Mouse (Mus musculus) liver (tissue): ENCODE results near the gene Slc22a2.
A peak's percentile ranks its signal among the peaks of the same experiment; 100 is the strongest.
"Not testable (repeated sequence)": the region's sequence is repeated elsewhere in the genome, so short reads cannot be mapped to it uniquely, and the experiment has no call there.

ENCODE experiments used
- DNase-seq: peaks from one replicate; pipeline ENCODE4 v3.0.0-alpha.2; 2020; ENCODE audit warnings: mixed read lengths

Gene Slc22a2

DNA sequence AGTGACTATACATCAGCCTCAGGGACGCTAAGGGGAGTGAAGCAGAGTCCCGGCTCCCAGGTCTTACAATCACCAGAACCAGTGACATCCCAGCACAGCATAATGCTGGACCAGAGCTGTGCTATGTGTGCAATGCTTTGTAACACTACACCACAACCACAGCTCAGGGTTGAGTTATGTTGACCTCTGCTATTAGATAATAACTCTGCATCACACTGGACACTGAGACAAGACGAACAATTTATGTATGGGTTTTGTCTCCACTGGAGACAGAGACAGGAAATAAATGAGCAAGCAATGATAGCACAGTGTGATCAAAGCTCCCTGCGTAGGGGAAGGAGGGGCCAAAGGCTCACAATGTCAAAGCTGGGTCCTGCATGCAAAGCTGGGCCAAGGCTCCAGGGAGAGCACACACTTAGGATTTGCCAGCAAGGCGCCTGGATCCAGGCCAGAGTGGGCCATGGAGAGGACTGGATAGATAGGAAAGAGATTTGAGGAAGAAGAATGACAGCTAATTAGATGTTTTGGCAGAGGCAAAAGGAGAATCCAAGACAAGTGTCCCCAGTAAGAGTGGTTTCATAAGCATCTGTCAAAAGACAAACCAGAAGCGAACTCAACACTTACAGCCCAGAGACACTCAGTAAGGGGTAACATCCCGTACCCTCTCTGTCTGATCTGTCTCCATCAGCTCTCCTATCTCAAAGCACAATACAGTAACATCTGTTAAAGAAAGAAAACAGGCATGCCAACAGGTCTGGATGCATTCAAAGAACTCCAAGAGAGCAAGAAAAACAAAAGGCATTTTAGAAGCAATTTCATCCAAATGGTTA is 48.1 kb downstream of the Slc22a2 start:
- peak; percentile 36 for DNase-seq

DNA sequence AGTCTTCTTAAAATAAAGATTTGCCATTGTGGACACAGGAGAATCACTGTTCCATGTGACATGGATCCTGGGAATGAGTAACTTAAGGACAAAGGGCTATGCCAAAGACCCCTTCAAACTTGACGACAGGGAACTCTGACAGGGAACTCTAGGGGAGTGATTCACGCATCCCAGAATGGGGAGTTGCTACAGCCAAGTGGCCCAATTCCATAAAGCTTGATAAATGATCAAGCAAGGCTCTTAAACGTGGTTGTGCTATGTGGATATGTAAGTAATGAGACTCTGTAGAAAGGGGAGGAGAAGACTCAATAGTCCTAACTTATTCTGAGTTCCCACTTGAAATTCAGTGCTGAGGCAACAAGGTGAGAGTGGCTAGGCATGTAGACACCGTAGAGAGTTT is 50.9 kb downstream of the Slc22a2 start:
- no peak for DNase-seq

DNA sequence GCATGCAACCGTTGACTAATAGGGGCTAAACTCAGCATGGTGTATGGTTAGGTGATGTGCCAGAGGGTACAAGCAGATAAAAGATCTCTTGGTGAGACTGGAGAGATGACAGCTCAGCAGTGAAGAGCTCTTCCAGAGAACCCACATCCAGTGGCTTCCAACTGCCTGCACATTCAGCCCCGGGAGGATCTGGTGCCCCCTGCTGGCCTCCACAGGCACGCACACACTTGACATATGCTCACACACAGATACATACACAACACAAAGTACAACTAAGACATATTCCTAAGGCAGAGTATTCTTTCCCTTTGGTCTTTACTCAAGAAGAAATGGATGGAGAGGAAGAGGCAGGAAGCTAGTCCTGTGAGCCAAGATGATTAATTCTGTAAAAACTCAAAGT is 55.7 kb downstream of the Slc22a2 start:
- DNase-seq, result no peak

DNA sequence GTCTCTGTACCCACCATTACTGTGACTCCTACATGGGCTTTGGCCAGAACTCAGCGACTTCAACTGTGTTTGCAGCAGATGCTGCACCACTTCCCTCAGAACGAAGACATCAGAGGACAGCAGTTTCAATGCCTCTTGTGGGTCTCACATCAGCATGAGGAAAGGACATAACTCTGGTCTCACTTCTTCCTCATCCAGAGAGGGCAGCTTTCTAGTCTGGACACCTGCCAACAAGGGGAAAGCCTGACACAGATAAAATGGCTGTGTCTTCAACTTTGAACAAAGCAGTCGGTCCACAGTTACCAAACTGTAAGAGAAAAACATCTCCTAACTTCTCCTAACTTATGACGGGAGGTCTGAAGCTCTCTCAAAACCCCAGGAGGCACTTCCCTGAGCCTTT is 57.2 kb downstream of the Slc22a2 start:
- DNase-seq, result no peak

DNA sequence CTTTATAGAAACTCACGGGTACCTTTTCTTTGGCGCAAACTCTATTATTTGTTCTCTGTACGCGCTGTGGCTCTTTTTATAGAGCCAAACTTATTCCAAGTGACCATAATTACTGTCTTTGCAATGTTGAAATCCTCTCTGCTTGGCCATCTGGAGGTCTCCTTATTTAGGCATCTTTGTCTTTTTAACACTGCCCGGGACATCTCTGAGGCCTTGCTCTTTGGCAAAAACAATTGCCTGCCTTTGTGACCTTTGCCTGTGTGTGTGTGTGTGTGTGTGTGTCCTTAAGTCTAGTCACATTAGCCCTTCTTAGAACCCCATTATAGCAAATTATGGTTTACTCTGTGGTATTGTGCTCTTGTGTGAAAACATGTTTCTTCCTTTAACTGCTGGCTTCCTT is 61.5 kb downstream of the Slc22a2 start:
- DNase-seq, result no peak

DNA sequence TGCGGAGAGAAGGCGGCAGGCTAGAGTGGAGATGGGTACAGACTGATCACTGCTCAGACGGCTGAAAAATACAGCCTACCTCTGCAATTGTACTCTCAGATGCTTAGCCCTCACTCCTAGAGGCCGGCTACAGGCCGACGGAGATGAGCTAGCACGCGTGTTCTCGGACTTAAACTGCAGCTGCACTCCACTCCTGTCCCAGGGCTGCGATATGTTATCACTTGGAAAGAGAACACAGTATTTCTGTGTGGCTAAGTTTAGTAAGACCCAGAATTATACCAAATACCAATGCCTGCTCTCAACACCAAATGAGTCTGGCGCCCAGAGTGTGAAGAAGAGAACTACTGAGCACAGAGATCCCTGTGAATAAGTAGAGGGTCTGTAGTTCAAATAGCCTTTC is 68.7 kb downstream of the Slc22a2 start:
- no peak for DNase-seq

DNA sequence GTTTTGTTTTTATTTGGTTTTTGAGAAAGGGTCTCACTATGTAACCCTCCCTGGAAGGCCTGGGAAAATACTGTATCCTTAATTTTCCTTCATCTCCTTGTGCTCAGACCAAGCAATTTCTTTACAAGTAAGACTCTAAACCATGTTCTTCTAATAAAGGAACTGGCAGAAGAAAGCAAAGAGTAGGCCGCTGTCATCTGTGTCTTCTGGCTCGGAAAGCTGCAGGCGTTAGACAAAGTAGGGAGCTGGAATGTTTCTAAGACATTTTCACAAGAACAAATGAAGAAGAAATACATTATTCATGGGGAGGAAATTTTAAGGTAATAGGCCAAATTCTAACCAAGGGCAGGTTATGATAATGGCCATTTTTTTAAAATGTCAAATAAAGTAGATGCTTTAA is 70.1 kb downstream of the Slc22a2 start:
- no peak for DNase-seq

DNA sequence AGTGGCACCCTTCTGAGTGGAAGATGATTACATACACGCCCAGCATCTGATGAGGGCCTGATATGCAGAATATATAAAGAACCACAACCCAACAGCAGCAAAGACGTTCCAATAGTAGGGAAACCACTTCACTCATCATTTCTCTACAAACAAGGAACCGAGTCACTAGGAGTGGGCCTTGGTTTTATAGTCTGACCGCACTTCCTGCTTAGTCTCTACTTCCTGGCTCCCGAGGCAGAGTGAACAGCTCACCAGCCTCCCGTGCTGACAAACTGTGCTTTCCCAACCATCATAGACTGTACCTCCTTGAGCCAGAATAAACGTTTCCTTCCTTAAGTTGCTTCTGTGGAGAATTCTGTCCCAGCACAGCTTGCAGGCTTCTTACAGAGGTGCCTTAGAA is 71.9 kb downstream of the Slc22a2 start:
- DNase-seq, result no peak

DNA sequence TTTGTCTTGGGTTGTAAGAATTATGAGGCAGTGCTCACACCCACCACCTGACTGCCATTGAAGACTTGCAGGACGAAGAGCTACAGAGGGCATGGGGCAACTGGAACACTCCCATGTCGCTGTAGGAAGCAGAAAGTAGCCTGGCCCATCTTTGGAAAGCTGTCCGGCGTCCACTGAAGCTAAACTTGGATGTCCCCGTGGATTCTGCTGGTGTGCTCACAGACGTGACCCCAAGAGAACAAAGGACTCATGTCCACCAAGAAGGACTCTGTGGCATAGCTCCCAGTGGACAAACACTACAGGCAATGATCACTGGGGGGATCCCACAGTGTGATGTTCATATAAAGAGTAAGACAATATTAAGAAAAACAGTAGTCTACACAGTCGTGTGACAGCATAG is 74.9 kb downstream of the Slc22a2 start:
- no peak for DNase-seq

DNA sequence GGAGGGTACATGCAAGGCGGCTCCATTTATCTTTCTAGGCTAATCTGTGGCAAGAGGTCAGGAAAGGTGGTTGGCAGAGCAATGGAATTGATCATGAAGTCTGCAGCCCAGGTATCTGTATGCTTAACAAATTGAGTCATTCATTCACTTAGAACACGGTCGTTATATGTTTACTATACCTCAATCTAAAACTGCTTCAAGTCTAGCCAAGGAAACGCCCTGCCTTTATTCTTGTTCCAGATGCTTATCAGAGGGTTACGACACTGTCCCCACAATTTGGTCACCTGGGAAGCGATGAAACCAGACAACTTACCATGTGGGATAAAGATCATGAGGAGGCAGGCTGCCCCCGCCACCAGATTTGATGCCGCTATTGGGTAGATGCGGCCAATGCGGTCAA is 75.3 kb downstream of the Slc22a2 start:
- DNase-seq, result no peak

DNA sequence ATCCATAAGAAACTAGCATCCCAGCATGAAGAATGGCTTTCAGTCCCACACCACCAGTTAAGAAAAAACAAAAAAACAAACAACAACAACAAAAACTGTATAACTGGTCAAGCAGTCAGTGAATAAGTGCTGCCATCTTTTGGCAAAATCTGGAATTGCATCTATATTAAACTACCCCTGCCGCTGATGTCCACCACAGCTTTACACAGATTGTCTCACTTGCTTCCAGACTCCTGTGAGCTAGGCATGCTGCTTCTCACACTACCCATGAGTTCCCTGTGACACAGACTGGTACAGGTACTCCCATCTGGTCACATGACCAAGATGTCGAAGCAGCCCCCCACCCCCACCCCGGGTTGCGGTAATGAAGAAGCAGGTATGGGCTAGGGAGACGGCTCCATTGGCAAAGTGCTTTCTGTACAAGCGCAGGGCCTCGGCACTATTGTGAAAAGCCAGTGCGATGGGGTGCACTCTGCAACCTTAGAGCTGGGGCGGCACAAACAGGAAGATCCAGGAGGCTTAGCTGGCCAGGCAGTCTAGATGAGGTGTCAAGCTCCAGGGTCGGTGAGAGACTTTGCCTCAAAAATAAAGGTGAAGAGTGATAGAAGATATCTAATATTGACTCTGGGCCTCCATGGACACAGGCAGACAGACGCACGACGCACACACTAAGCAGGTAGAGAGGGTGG is 76.8 kb downstream of the Slc22a2 start:
- DNase-seq, result no peak

DNA sequence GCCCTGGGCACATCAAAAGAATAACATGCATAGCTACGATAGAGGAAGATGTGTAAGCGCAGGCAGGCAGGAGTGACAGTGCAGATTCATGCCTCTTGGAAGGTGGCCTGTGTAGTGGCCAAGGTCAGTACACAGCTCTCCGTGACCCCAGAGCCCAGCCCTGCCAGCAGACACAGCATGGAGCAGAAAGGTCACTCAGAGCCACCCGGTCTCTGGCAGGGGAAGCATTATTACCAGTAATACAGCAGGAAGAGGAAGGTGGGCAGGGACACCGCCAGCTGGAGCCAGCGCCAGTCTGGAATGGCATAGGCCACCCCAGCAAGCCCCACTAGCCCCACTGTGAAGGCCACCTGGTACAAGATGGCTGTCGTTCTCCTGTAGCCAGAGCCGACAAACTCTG is 80.2 kb downstream of the Slc22a2 start:
- DNase-seq, result no peak

DNA sequence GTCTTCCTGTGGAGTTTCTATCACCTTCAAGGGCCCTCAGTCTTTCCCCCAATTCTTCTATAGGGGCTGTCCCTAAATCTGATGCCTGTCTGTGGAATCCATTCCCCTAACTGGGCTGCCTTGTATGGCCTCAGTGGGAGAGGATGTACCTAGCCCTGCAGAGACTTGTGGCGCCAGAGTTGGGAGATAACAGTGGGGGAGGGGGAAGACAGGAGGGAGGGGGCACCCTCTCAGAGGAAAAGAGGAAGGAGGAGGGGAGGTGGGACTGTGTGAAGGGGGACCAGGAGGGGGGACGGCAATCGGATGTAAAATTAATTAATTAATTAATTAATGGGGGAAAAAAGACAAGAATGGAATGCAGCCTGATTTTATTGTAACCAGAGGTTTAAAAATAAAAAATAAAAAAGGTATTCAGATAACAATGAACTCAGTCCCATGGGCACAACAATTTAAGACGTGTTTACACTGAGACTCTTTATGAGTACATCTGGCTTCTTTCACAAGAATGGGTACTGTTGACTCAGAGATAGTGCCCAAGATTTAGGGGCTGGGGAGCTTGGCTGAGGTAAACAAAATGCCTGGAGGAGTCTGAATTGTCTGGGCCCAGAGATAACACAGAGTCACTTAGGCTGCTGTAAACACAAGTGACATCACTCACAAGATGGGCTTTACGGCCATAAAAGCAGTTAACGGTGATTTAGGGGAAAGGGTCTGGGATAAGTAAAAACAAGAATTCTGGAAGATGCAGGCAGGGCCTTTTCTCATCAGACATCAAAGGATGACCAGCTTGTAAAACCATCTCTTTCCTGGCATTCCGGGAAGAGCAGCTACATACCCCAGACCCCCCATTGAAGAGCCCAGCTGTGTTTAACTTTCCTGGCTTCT is 84.8 kb downstream of the Slc22a2 start:
- DNase-seq, result peak; percentile 33

DNA sequence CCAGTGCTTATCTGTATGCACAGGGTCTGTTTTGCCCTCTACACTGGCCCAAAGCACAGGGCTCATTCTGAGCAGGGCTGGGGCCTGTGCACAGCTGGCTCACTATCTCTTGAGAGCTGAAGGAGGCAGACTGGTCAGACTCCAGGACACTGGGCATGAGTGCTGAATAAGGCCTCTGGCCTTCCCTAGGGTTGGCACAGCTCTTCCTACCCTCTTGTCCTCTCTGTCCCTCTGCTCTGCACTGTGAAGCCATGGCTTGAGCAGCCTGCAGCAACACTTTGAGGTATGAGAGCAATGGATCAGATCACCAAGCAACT is 85.4 kb downstream of the Slc22a2 start:
- peak; percentile 52 for DNase-seq

DNA sequence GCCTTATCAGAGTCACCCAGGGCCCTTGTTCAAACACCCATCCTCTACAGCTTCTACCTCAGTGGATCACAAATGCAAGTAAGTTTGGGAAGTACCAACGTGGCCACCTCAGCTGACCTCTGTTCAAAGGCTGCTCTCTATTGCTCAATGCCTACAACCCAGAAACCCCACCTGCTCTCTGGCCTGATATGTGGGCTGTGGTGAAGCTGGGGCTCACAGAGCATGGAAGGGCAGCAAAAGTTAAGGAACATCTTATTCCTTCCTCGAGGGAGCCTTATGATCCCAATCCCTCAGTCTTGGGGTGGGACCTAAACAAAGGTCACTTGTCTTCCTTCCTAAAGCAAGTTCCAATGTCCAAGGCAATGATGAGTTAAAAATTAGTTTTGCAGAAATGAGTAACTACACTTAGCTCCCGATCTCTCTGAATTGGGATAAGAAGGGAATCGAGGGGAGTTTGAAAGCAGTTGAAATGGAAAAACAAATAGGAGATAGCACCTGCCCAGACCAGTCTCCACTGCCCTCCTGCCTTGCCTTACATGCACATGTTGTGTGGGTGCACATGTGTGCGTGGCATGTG is 87.2 kb downstream of the Slc22a2 start:
- no peak for DNase-seq

DNA sequence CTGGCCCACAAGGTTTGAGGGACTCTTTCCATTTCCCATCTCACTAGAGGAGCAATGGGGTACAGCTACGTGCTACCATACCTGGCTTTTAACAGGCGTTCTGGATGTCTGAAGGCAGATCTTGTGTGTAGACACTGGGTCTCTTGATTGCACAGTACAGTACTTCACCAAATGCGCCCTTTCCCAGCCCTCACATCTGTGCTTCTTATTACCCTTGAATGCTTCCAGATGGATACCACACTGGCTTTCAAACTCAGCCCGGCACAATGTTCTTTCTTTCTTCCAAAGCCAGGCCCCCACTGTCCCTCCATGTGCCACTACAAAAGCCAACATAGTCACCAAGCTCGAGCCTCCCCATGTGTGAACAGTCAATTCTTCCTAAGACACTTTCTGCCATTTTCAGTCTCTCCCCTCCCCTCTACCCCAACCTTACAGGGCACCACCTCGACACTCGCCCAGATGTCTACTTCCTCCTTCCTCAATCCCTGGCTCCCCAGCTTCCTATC is 88.4 kb downstream of the Slc22a2 start:
- no peak for DNase-seq

DNA sequence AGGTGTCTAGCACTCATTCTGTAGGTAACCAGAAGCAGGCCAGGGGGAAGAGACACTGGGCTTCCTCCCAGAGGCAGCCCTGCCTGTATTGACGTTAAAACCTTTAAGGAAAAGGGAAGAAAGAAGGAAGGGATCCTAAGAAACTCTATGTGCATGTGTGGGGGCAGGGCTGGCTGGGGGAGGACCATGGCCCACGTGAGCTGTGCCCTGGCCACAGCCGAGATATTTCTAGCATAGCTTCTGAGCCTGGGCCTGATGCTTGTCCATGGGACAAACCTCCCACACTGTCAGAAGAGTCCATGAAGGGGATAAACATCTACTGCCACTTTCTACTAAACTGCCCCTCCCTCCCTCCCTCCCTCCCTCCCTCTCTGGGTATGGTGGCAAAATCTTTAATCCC is 89.9 kb downstream of the Slc22a2 start:
- no peak for DNase-seq

DNA sequence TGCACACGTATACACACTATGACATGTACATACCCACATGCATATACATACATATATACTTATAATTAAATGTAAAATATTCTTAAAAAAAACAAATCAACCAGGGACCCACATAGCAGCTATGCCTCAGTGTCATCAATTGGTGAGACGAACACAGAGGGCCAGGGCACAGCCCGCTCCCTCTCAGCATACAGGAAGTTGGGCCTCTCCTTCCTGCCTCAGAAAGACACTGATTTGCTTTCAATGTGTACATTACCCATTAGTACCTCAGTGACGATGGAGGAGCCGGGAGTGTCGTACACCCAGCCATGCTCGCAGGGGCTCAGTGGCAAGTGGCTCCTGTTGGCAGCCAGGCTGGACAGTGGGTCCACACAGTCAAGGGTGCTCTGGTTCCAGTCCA is 91.0 kb downstream of the Slc22a2 start:
- DNase-seq, result not testable (repeated sequence)

DNA sequence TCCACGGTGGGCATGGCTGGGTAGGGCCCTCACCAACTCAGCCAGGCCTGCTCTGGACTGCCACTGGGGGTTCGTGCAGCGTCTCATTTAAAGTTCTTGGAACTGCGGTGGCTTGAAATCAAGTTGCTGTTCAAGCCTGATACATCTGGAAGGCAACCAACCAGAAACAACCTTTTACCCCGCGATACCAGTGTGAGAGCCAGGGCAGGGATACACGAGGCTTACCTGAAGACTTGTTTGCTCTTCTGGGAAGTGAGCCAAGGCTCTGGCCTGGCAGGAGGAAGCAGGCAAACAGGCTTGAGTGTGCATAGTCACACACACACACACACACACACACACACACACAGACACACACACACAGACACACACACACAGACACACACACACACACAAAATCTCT is 91.7 kb downstream of the Slc22a2 start, which contains the start of gene Slc22a1:
Gene Slc22a1, minus strand, starts transcription at position 184 of the 400 bp plus-strand sequence.
- no peak for DNase-seq

DNA sequence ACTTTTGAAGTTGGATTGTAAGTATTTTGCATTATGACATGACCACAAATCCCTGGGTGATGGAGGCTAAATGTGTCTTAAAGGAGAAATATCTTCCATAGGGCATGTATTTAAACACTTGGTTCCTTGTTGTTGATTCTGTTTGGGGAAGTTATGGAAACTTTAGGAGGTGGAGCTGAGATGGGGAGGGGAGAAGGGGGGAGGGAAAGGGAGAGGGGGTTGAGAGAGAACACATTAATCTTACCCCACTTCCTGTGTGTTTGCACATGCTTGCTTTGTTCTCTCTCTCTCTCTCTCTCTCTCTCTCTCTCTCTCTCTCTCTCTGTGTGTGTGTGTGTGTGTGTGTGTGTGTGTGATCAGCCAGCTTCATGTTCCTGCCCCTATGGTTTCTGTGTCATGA is 93.2 kb downstream of the Slc22a2 start:
- no peak for DNase-seq
